Mouse (Mus musculus) midbrain, postnatal 0 days (tissue): ENCODE measurements around the gene Sh3tc1. TPM values are rescaled to one million over a fixed set of nuclear protein-coding genes. Genes with fewer than 3 reads are reported as not detected.

ENCODE experiments used
- ATAC-seq: fragments of 200-750 bp; cut with Nextera tagmentation; 2 replicates; pipeline ENCODE4 v1.8.0; 2017; ENCODE audit warnings: moderate number of reproducible peaks, mild to moderate bottlenecking, moderate TSS enrichment, moderate library complexity; ENCODE audit not compliant: low FRiP score
- DNase-seq: peaks from one replicate; pipeline ENCODE4 v3.0.0-alpha.2; 2015; ENCODE audit warnings: low spot score
- H3K27ac ChIP-seq: fragments of 300-500 bp; sonication (generic); 2 replicates; pipeline ENCODE4 v1.5.1; 2014; ENCODE audit warnings: low read depth, mild to moderate bottlenecking, low read length, mixed read lengths
- H3K27me3 ChIP-seq: fragments of 300-500 bp; sonication (generic); 2 replicates; pipeline ENCODE4 v1.6.1; 2014; ENCODE audit warnings: low read length, control low read depth, mixed read lengths; ENCODE audit not compliant: insufficient read depth
- H3K36me3 ChIP-seq: fragments of 300-500 bp; sonication (generic); 2 replicates; pipeline ENCODE4 v1.6.1; 2014; ENCODE audit warnings: low read length, control low read depth, mixed read lengths; ENCODE audit not compliant: insufficient read depth
- H3K4me1 ChIP-seq: fragments of 300-500 bp; sonication (generic); 2 replicates; pipeline ENCODE4 v1.6.1; 2014; ENCODE audit warnings: mild to moderate bottlenecking, control low read depth, antibody characterized with exemption, low read length, mixed read lengths; ENCODE audit not compliant: insufficient read depth
- H3K4me2 ChIP-seq: fragments of 300-500 bp; sonication (generic); 2 replicates; pipeline ENCODE4 v1.6.1; 2014; ENCODE audit warnings: low read depth, mild to moderate bottlenecking, low read length, mixed read lengths; ENCODE audit not compliant: poor library complexity, severe bottlenecking
- H3K4me3 ChIP-seq: fragments of 300-500 bp; sonication (generic); 2 replicates; pipeline ENCODE4 v1.5.1; 2014; ENCODE audit warnings: low read depth, mild to moderate bottlenecking, low read length, moderate library complexity
- H3K9ac ChIP-seq: fragments of 300-500 bp; sonication (generic); replicated peaks from 2 replicates; pipeline ENCODE4 v1.6.1; 2014; ENCODE audit warnings: mild to moderate bottlenecking, low read length, moderate library complexity, mixed read lengths; ENCODE audit not compliant: poor library complexity, severe bottlenecking
- H3K9me3 ChIP-seq: fragments of 300-500 bp; sonication (generic); 2 replicates; pipeline ENCODE4 v1.6.1; 2016; ENCODE audit warnings: low read length, control low read depth
- CTCF ChIP-seq: IDR thresholded peaks from 2 replicates; pipeline ENCODE4 v1.5.1; 2016; ENCODE audit warnings: antibody characterized with exemption, mild to moderate bottlenecking
- WGBS: fragments of 180-500 bp; shearing (Covaris S2); extraction: QIAGEN DNeasy Blood & Tissue Kit; methylation state at CpG from one replicate; pipeline ENCODE4 v1.1.7; 2014; 5-methylcytosine and 5-hydroxymethylcytosine counted together
- polyA plus RNA-seq: library from polyadenylated mRNA; unstranded; fragments of >200 nt; fragmentation: Nextera tagmentation; extraction: Ambion mirVana; gene quantifications from 2 replicates; pipeline ENCODE4 v1.2.1, GENCODE M21; 2015
- total RNA-seq: library from RNA; depleted of rRNA; stranded (reverse); fragments of >200 nt; gene quantifications from 2 replicates; pipeline ENCODE4 v1.2.3, GENCODE M21; 2014

The Sh3tc1 gene
- total and polyA plus RNA-seq, 2 experiments from 2014 or later = 1.8 to 1.9 TPM

DNA sequence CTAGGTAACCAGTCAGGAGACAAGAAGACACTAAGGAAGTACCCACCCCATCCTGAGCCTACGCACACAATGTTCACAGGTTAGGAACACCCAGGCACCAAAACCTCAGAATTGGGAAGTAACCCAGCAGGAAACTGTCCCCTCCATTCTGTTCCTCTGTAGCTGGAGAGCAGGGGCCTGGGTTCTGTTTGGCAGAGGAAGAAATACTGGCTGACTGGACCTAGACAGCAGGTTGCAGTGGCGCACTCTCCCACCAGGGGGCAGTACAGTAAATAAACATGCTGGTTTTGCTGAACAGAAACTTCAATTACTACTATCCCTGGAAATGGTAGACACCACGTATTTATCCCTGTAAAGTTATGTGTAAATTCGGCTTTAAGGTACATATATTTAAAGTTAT is 7.1 kb upstream of the Sh3tc1 start:
- no peak overlapping the region for H3K4me3 ChIP-seq
- H3K4me1 ChIP-seq = no peaks in the 10 kb centered on the region
- no peaks in the 10 kb centered on the region for H3K36me3 ChIP-seq
- no peak for ATAC-seq
- H3K27me3 ChIP-seq = no peaks in the 10 kb centered on the region
- no peaks in the 10 kb centered on the region for H3K9me3 ChIP-seq
- peak; percentile 90 for TF ChIP-seq CTCF
- DNase-seq = peak; percentile 62
- H3K27ac ChIP-seq = no peak overlapping the region
- no peak overlapping the region for H3K4me2 ChIP-seq
- 27% methylated on average over 4 of the region's 4 CpGs for WGBS
- no peak overlapping the region for H3K9ac ChIP-seq

DNA sequence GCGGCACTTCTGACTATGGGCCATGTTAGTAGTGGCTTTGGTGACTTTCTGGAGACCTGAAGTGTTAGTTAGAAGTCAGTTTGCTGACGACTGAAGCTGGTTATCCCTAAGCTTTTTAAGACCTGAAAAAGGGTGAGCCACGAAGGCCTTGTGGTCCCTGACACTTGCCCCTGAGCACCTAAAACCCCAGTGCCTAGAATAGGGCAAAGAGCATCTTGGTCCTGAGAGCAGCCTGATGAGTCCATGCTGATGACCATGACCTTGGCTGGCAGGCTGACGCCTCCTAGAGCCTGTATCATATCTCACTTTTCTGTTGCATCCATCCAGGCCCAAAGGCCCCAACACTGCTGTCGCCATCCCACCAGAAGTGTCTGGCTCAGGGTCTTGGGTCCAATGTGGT is 5.6 kb upstream of the Sh3tc1 start:
- no peaks in the 10 kb centered on the region for H3K36me3 ChIP-seq
- WGBS = 79% methylated on average over 5 of the region's 5 CpGs
- no peak for ATAC-seq
- no peak overlapping the region for H3K27ac ChIP-seq
- H3K9me3 ChIP-seq = no peaks in the 10 kb centered on the region
- H3K9ac ChIP-seq = no peak overlapping the region
- H3K27me3 ChIP-seq = peaks cover 11% of the 10 kb centered on the region; the same call in 1 of the 2 replicates
- H3K4me3 ChIP-seq = no peak overlapping the region
- no peak for TF ChIP-seq CTCF
- H3K4me2 ChIP-seq = no peak overlapping the region
- no peak for DNase-seq
- H3K4me1 ChIP-seq = no peaks in the 10 kb centered on the region

- no peaks in the 10 kb centered on the region for H3K36me3 ChIP-seq
- no peak overlapping the region for H3K27ac ChIP-seq
- H3K4me3 ChIP-seq = no peak overlapping the region
- no peak overlapping the region for H3K4me2 ChIP-seq
- no peak for ATAC-seq
- DNase-seq = no peak
- H3K27me3 ChIP-seq = peaks cover 11% of the 10 kb centered on the region; the same call in 1 of the 2 replicates
- H3K9ac ChIP-seq = no peak overlapping the region
- TF ChIP-seq CTCF = no peak
- WGBS = 84% methylated on average over 7 of the region's 7 CpGs
- no peaks in the 10 kb centered on the region for H3K4me1 ChIP-seq
- no peaks in the 10 kb centered on the region for H3K9me3 ChIP-seq
Observed at GRCm38 (mm10) chr5:35743990-35744722, 4.4 kb upstream of the Sh3tc1 start.

DNA sequence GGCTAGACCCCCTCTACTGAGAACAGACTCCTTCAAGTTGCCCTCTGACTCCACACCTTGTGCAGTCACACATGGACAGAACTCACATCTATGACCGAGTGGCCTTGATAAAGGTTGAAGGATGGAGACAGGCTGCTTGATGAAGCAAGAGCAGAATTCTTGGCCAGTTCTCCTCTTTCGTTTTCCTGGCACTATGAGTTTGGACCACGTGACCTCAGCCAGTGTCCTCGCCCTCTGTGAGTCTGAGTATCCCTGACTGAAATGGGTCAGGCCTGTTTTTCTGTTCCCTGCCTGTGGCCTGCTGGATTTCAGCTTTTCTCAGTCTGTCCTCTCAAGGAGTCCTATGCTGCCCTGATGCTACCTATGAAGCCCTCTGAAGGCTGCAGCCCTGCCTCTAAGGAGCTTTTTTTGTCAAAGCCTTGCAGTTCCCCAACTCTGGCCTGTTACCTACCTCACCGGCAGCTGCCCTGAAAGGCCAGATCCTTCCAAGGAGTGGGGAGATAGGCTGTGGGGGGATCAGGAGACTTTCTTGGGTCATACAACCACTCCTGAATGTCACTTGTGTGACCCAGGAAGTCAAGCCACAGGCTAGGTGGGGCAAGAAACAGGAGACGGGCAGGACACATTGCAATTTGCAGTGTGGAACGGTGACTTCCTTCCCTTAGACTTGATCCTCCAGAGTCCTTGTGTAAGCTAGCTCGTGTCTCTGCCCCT is 3.6 kb upstream of the Sh3tc1 start:
- Histone ChIP-seq H3K4me3 (no peak overlapping the region), H3K4me1 (no peaks in the 10 kb centered on the region), H3K27ac (no peak overlapping the region), H3K9ac (no peak overlapping the region), H3K9me3 (no peaks in the 10 kb centered on the region), H3K36me3 (no peaks in the 10 kb centered on the region), H3K27me3 (peaks cover 11% of the 10 kb centered on the region; the same call in 1 of the 2 replicates), H3K4me2 (no peak overlapping the region)
- no peak for ATAC-seq
- TF ChIP-seq CTCF = no peak
- 76% methylated on average over 8 of the region's 8 CpGs for WGBS
- no peak for DNase-seq

DNA sequence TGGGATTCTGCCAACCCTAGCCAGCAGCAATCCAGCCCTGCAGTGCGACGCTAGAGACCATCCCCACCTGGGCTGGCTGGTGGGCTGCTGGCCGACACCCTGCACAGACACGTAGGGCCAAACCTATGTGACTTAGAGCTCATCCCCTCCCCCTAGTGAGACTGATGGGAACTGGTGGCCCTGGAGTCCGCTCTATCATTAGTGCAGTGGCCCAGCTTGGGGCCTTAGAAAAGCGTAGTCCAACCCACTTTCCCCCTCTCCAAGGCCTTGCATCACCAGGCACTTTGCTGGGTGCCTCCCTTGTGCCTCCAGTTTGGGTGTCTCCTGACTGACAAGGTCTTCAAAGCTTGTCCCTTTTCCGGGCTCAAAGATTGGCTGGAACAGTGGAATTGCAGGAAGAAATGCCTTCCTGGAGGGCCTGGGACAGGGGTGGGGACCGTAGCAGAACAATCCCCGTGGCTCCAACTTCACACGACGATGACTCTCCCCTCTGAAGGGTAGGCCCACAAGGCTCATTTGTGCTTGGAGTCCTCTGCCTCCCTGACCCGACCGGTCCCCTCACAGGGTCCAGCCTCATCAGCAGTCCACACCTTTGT is 1.5 kb upstream of the Sh3tc1 start:
- Histone ChIP-seq H3K27me3 (peaks cover 11% of the 10 kb centered on the region; the same call in 1 of the 2 replicates), H3K9me3 (no peaks in the 10 kb centered on the region), H3K4me2 (no peak overlapping the region), H3K36me3 (no peaks in the 10 kb centered on the region), H3K27ac (no peak overlapping the region), H3K9ac (no peak overlapping the region), H3K4me1 (no peaks in the 10 kb centered on the region), H3K4me3 (no peak overlapping the region)
- no peak for DNase-seq
- TF ChIP-seq CTCF = no peak
- no peak for ATAC-seq
- WGBS = 58% methylated on average over 13 of the region's 13 CpGs

DNA sequence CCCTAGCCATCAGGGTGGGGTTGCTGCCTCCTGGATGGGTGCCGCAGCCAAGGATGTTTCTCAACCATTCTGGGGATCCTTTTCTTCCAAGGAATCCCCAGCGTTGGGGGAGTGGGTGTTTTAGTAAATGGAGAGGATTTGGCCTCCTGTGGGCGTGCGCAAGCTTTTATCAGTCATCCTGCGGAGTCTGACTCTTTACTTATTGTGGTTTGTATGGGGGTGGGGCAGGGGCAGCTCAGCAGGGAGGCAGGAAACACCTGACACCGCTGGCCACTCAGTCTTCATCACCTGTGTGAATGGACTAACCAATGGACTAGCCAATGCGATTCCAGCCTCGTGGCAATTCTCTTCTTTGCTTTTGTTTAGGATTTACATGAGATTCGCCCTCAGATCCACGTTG is 929 bp upstream of the Sh3tc1 start:
- Histone ChIP-seq H3K27ac (no peak overlapping the region), H3K27me3 (peaks cover 11% of the 10 kb centered on the region; the same call in 1 of the 2 replicates), H3K9ac (no peak overlapping the region), H3K4me2 (no peak overlapping the region), H3K36me3 (no peaks in the 10 kb centered on the region), H3K4me3 (no peak overlapping the region), H3K9me3 (no peaks in the 10 kb centered on the region), H3K4me1 (no peaks in the 10 kb centered on the region)
- DNase-seq = no peak
- no peak for ATAC-seq
- WGBS = 9% methylated on average over 10 of the region's 10 CpGs
- no peak for TF ChIP-seq CTCF
